ENCODE assay signal across 6 mouse cellular contexts in the genomic region with DNA sequence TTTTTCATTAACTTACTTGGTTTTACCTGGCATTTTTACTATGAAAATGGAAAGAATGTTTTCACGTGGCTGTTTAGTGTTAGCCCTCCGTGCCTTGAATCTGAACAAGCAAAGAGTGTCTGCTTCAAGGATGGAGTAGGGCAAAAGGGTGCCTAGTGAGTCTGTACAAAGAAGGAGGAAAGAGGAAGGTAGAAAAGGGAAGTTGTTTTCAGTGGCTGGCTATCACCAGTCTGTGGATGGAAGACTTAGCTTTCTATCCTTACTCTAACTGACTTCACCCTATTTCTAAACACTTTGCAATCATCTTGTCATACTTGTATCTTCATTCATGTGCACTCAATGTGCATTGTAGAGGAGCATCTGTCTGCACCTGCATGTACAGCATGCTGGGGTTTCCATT.
"Had no signal": no experiment of that assay in that cellular context is flagged by ENCODE, and none has a peak within 500 bp of the region (broad histone marks: within the 10 kb centered on the region; RNA-seq: fewer than 3 reads in every experiment).

No protein-coding gene starts in this region.

- DNase-seq: kidney, adult 8-10 months; kidney, postnatal 25 days; layer of hippocampus, adult 9-11 months; layer of hippocampus, postnatal 36 days; lung, adult 18-20 months; thymus, postnatal 36 days had no signal
